Mouse (Mus musculus): ENCODE data around the gene Samd10.

DNA sequence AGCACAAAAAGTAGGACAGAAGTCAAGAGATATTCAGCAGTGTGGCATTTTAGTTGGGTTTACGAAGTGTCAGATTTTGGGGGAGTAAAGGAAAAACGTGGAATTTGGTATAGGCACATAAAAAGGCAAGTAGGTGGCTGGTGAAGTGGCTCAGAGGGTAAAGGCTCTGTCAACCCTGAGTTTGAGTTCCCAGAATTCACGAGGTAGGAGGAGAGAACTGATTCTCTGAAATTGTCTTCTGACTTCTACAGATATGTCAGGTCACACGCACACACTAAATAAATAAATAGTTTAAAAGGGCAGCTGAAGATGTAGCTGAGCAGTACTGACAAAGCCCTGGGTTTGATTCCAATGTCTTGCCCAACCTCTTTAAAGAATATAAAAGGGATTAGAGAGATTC, 3.4 kb upstream of the Samd10 start:
- TF ChIP-seq POLR2A (IDR thresholded peaks at IDR 0.05; ENCODE audit: low read depth, low read length): no peak
- TF ChIP-seq CTCF (conservative IDR thresholded peaks at IDR 0.05; ENCODE audit: insufficient read depth, insufficient read length, low read depth, low read length): no peak
